Mouse (Mus musculus) thymus, adult 2 months (tissue): Measurements from ENCODE around the gene Fam107b. TPM values are rescaled to one million over a fixed set of nuclear protein-coding genes. Genes with fewer than 3 reads are reported as not detected.

Source experiments
- DNase-seq: peaks from one replicate; pipeline ENCODE4 v3.0.0; 2021
- H3K27ac ChIP-seq: fragments of 200-500 bp; 2 replicates; pipeline ENCODE4 v1.5.1; 2012; ENCODE audit warnings: low read length, control low read depth; ENCODE audit not compliant: control insufficient read depth, insufficient read depth
- H3K27me3 ChIP-seq: fragments of 200-500 bp; 2 replicates; pipeline ENCODE4 v1.6.1; 2012; ENCODE audit warnings: mild to moderate bottlenecking, low read length, moderate library complexity, mixed read lengths; ENCODE audit not compliant: control insufficient read depth, insufficient read depth
- H3K36me3 ChIP-seq: fragments of 200-500 bp; 2 replicates; pipeline ENCODE4 v1.6.1; 2012; ENCODE audit warnings: mild to moderate bottlenecking, low read length, moderate library complexity; ENCODE audit not compliant: control insufficient read depth, insufficient read depth
- H3K4me1 ChIP-seq: fragments of 200-500 bp; replicated peaks from 2 replicates; pipeline ENCODE4 v1.6.1; 2012; ENCODE audit warnings: low read length; ENCODE audit not compliant: control insufficient read depth, insufficient read depth
- H3K4me3 ChIP-seq: fragments of 200-500 bp; 2 replicates; pipeline ENCODE4 v1.5.1; 2012; ENCODE audit warnings: mild to moderate bottlenecking, low read length, control low read depth, moderate library complexity; ENCODE audit not compliant: control insufficient read depth, insufficient read depth
- CTCF ChIP-seq: fragments of 200-500 bp; IDR thresholded peaks from 2 replicates; pipeline ENCODE4 v1.5.1; 2012; ENCODE audit warnings: mild to moderate bottlenecking, control low read depth, low read length, moderate library complexity, borderline replicate concordance; ENCODE audit not compliant: control insufficient read depth, poor library complexity, insufficient read depth; ENCODE audit errors: extremely low read depth
- POLR2A ChIP-seq: fragments of 200-500 bp; IDR thresholded peaks from 2 replicates; pipeline ENCODE4 v1.6.1; 2012; ENCODE audit warnings: mild to moderate bottlenecking, low read length, control low read depth, moderate library complexity; ENCODE audit not compliant: control insufficient read depth, poor library complexity, insufficient read depth; ENCODE audit errors: extremely low read depth
- WGBS: fragments of 180-500 bp; shearing (Covaris S2); methylation state at CpG from one replicate; pipeline ENCODE4 v1.1.7; 2018; 5-methylcytosine and 5-hydroxymethylcytosine counted together
- polyA plus RNA-seq: library from polyadenylated mRNA; depleted of rRNA; stranded (reverse); fragments of >200 nt; gene quantifications from 2 replicates; pipeline ENCODE4 v1.2.3, GENCODE M21; 2012

The Fam107b gene
- polyA plus RNA-seq, 1 experiment: 81.3 TPM

- Histone ChIP-seq H3K27me3 (no peaks in the 10 kb centered on the region), H3K4me1 (peaks cover 49% of the 10 kb centered on the region), H3K36me3 (no peaks in the 10 kb centered on the region), H3K27ac (peak overlapping the region; percentile 66), H3K4me3 (no peak overlapping the region)
- WGBS: 5% methylated on average over 14 of the region's 14 CpGs
- TF ChIP-seq CTCF: no peak
- TF ChIP-seq POLR2A: no peak
- peak; percentile 40 for DNase-seq
Measured at GRCm38 (mm10) chr2:3731316-3732015, 161.2 kb downstream of the Fam107b start.

GRCm38 (mm10) chr2:3737917-3738694, 167.8 kb downstream of the Fam107b start:
- Histone ChIP-seq H3K36me3 (no peaks in the 10 kb centered on the region), H3K27me3 (no peaks in the 10 kb centered on the region), H3K4me1 (peaks cover 42% of the 10 kb centered on the region), H3K27ac (no peak overlapping the region), H3K4me3 (no peak overlapping the region)
- TF ChIP-seq CTCF (no peak), POLR2A (no peak)
- 74% methylated on average over 6 of the region's 6 CpGs for WGBS
- DNase-seq: no peak

GRCm38 (mm10) chr2:3738734-3739133, 168.4 kb downstream of the Fam107b start:
- H3K4me3 ChIP-seq: no peak overlapping the region
- no peak for DNase-seq
- H3K36me3 ChIP-seq: no peaks in the 10 kb centered on the region
- 93% methylated on average over 12 of the region's 12 CpGs for WGBS
- no peak overlapping the region for H3K27ac ChIP-seq
- no peak for TF ChIP-seq CTCF
- TF ChIP-seq POLR2A: no peak
- H3K4me1 ChIP-seq: peaks cover 46% of the 10 kb centered on the region
- no peaks in the 10 kb centered on the region for H3K27me3 ChIP-seq

- 94% methylated on average over 7 of the region's 7 CpGs for WGBS
- H3K4me1 ChIP-seq: peaks cover 46% of the 10 kb centered on the region
- no peak overlapping the region for H3K27ac ChIP-seq
- no peaks in the 10 kb centered on the region for H3K36me3 ChIP-seq
- no peak for DNase-seq
- no peak for TF ChIP-seq CTCF
- no peak for TF ChIP-seq POLR2A
- H3K27me3 ChIP-seq: no peaks in the 10 kb centered on the region
- H3K4me3 ChIP-seq: no peak overlapping the region
Measured at GRCm38 (mm10) chr2:3739351-3739961, 169.2 kb downstream of the Fam107b start.

- WGBS: 77% methylated on average over 3 of the region's 3 CpGs
- Histone ChIP-seq H3K27ac (no peak overlapping the region), H3K36me3 (no peaks in the 10 kb centered on the region), H3K27me3 (no peaks in the 10 kb centered on the region), H3K4me3 (no peak overlapping the region), H3K4me1 (peaks cover 46% of the 10 kb centered on the region)
- TF ChIP-seq CTCF: no peak
- no peak for TF ChIP-seq POLR2A
- no peak for DNase-seq
Measured at GRCm38 (mm10) chr2:3740256-3740655, 170.0 kb downstream of the Fam107b start.

- H3K36me3 ChIP-seq: no peaks in the 10 kb centered on the region
- H3K4me1 ChIP-seq: peaks cover 50% of the 10 kb centered on the region
- no peak overlapping the region for H3K27ac ChIP-seq
- TF ChIP-seq CTCF (no peak), POLR2A (no peak)
- no peak for DNase-seq
- no peaks in the 10 kb centered on the region for H3K27me3 ChIP-seq
- WGBS: 94% methylated on average over 4 of the region's 4 CpGs
- H3K4me3 ChIP-seq: no peak overlapping the region
Measured at GRCm38 (mm10) chr2:3740670-3741069, 170.4 kb downstream of the Fam107b start.
